Mouse (Mus musculus) myocyte (in vitro differentiated cells): Measurements from ENCODE around the gene Ralgapa2. TPM values are rescaled to one million over a fixed set of nuclear protein-coding genes. Genes with fewer than 3 reads are reported as not detected.

ENCODE experiments used
- H3K27me3 ChIP-seq: one replicate; pipeline ENCODE4 v1.6.1; 2011; ENCODE audit not compliant: control insufficient read depth, insufficient read depth, insufficient read length
- H3K36me3 ChIP-seq: one replicate; pipeline ENCODE4 v1.6.1; 2011; ENCODE audit not compliant: control insufficient read depth, insufficient read depth
- H3K4me2 ChIP-seq: one replicate; pipeline ENCODE4 v1.6.1; 2011; ENCODE audit warnings: low read depth, control low read depth
- H3K4me3 ChIP-seq: one replicate; pipeline ENCODE4 v1.5.1; 2011; ENCODE audit warnings: mild to moderate bottlenecking, control low read depth, moderate library complexity
- H3K79me2 ChIP-seq: one replicate; pipeline ENCODE4 v1.6.1; 2011; ENCODE audit not compliant: control insufficient read depth, insufficient read depth
- H3ac ChIP-seq: one replicate; pipeline ENCODE4 v1.6.1; 2011; ENCODE audit not compliant: control insufficient read depth, insufficient read length
- CEBPB ChIP-seq: IDR thresholded peaks from 2 replicates; pipeline ENCODE4 v1.6.1; 2011; ENCODE audit warnings: mild to moderate bottlenecking, moderate library complexity; ENCODE audit not compliant: poor library complexity, insufficient read depth, severe bottlenecking
- E2F4 ChIP-seq: IDR thresholded peaks from one replicate; pipeline ENCODE4 v1.6.1; 2011; ENCODE audit warnings: mild to moderate bottlenecking, control low read depth, moderate library complexity; ENCODE audit not compliant: insufficient read depth
- MAX ChIP-seq: IDR thresholded peaks from one replicate; pipeline ENCODE4 v1.6.1; 2011; ENCODE audit warnings: low read depth, mild to moderate bottlenecking, control low read depth
- MYOD1 ChIP-seq, 3 experiments: IDR thresholded peaks; one replicate each; pipeline ENCODE4 v1.6.1; 2011; ENCODE audit warnings: control low read depth in 2 of 3, low read depth in 2 of 3, mild to moderate bottlenecking in 2 of 3, moderate library complexity in 1 of 3; ENCODE audit not compliant: insufficient read length in 2 of 3, control insufficient read depth in 1 of 3
- MYOG ChIP-seq, 3 experiments: IDR thresholded peaks; one replicate each; pipeline ENCODE4 v1.6.1; 2011; ENCODE audit warnings: control low read depth in 2 of 3, low read depth in 2 of 3, mild to moderate bottlenecking in 2 of 3; ENCODE audit not compliant: insufficient read length in 2 of 3, control insufficient read depth in 1 of 3, insufficient read depth in 1 of 3
- POLR2A ChIP-seq: IDR thresholded peaks from one replicate; pipeline ENCODE4 v1.6.1; 2011; ENCODE audit warnings: low read depth, mild to moderate bottlenecking, control low read depth, moderate library complexity; ENCODE audit not compliant: insufficient read length
- POLR2AphosphoS2 ChIP-seq: IDR thresholded peaks from one replicate; pipeline ENCODE4 v1.6.1; 2011; ENCODE audit warnings: low read depth, control low read depth; ENCODE audit not compliant: insufficient read length
- REST ChIP-seq: IDR thresholded peaks from one replicate; pipeline ENCODE4 v1.6.1; 2011; ENCODE audit warnings: mild to moderate bottlenecking, control low read depth, moderate library complexity; ENCODE audit not compliant: insufficient read depth, insufficient read length
- SRF ChIP-seq: IDR thresholded peaks from one replicate; pipeline ENCODE4 v1.6.1; 2011; ENCODE audit warnings: low read depth; ENCODE audit not compliant: control insufficient read depth, insufficient read length
- TCF12 ChIP-seq: IDR thresholded peaks from one replicate; pipeline ENCODE4 v1.6.1; 2011; ENCODE audit warnings: mild to moderate bottlenecking, control low read depth; ENCODE audit not compliant: poor library complexity, insufficient read depth, severe bottlenecking
- TCF3 ChIP-seq: IDR thresholded peaks from one replicate; pipeline ENCODE4 v1.6.1; 2011; ENCODE audit warnings: low read depth, control low read depth; ENCODE audit not compliant: insufficient read length
- USF1 ChIP-seq: IDR thresholded peaks from one replicate; pipeline ENCODE4 v1.6.1; 2011; ENCODE audit warnings: low read depth, mild to moderate bottlenecking, control low read depth, moderate library complexity
- polyA plus RNA-seq: library from polyadenylated mRNA; unstranded; fragments of >200 nt; fragmentation: generic; extraction: Trizol; gene quantifications from one replicate; pipeline ENCODE4 v1.2.1, GENCODE M21; 2012; ENCODE audit warnings: missing spikeins

The Ralgapa2 gene
- polyA plus RNA-seq, 1 experiment = 1.8 TPM

DNA sequence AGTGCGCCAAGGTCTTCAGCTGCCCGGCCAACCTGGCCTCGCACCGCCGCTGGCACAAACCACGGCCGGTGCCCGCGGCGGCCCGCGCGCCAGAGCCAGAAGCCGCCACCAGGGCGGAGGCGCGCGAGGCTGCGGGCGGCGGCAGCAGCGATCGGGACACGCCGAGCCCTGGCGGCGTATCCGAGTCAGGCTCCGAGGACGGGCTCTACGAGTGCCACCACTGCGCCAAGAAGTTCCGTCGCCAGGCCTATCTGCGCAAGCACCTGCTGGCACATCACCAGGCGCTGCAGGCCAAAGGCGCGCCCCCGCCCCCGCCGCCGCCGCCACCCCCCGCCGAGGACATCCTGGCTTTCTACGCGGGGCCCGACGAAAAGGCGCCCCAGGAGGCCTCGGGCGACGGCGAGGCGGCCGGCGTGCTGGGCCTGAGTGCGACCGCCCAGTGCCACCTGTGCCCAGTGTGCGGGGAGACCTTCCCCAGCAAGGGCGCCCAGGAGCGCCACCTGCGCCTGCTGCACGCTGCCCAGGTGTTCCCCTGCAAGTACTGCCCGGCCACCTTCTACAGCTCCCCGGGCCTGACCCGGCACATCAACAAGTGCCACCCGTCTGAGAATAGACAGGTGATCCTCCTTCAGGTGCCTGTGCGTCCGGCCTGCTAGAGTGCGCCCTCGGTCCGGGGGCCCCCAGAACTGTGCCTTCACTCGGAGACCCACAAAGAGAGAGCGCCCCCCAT is 288.8 kb downstream of the Ralgapa2 start:
- Histone ChIP-seq H3ac (no peak overlapping the region), H3K4me2 (no peak overlapping the region), H3K4me3 (no peak overlapping the region), H3K27me3 (peaks cover 48% of the 10 kb centered on the region), H3K79me2 (no peaks in the 10 kb centered on the region), H3K36me3 (no peaks in the 10 kb centered on the region)
- TF ChIP-seq E2F4 (no peak), SRF (no peak), TCF12 (no peak), TCF3 (no peak), MAX (no peak), MYOG (IDR thresholded peaks at IDR 0.05; ENCODE audit: control insufficient read depth in 1 of 3, insufficient read depth in 1 of 3, insufficient read length in 2 of 3, low read depth in 2 of 3) (no peak), MYOD1 (IDR thresholded peaks at IDR 0.05; ENCODE audit: control insufficient read depth in 1 of 3, insufficient read length in 2 of 3, low read depth in 2 of 3) (no peak), CEBPB (no peak), POLR2AphosphoS2 (no peak), USF1 (no peak), REST (no peak), POLR2A (no peak)

DNA sequence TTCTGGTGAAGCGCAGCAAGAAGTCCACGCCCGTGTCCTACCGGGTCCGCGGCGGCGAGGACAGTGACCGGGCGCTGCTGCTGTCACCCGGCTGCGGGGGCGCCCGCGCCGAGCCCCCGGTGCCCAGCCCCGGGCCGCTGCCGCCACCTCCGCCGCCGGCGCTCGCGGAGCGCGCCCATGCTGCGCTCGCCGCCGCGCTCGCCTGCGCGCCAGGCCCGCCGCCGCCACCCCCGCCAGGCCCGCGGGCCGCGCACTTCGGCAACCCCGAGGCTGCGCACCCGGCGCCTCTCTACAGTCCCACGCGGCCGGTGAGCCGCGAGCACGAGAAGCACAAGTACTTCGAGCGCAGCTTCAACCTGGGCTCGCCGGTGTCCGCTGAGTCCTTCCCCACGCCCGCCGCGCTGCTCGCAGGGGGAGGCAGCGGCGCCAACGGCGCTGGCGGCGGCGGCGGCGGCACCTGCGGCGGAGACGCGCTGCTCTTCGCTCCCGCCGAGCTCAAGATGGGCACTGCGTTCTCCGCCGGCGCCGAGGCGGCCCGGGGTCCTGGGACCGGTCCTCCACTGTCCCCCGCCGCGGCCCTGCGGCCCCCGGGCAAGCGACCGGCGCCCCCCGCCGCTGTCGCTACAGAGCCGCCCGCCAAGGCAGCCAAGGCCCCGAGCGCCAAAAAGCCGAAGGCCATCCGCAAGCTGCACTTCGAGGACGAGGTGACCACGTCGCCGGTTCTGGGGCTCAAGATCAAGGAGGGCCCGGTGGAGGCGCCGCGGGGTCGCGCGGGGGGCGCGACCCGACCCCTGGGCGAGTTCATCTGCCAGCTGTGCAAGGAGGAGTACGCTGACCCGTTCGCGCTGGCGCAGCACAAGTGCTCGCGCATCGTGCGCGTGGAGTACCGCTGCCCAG is 289.6 kb downstream of the Ralgapa2 start:
- Histone ChIP-seq H3ac (no peak overlapping the region), H3K27me3 (peaks cover 52% of the 10 kb centered on the region), H3K36me3 (no peaks in the 10 kb centered on the region), H3K4me2 (no peak overlapping the region), H3K4me3 (no peak overlapping the region), H3K79me2 (no peaks in the 10 kb centered on the region)
- TF ChIP-seq REST = no peak
- TF ChIP-seq MYOG (IDR thresholded peaks at IDR 0.05; ENCODE audit: control insufficient read depth in 1 of 3, insufficient read depth in 1 of 3, insufficient read length in 2 of 3, low read depth in 2 of 3) = no peak
- TF ChIP-seq TCF12 = no peak
- TF ChIP-seq USF1 = no peak

DNA sequence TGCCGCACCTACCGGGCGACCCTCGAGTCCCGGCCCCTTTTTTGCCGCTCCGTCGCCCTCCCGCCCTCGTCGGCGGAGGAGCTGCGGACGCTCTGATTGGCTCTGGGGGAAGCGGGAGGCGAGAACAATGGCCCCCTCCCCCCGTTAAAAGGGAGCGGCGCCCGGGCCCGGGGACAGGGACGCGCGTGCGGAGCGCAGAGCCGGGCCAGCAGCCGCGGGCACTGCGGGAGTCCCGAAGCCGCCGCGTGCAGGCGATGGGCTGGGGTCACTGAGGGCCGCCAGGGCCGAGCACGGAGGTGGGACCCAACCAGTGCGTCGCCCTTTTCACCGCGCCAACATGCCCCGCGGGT is 290.2 kb downstream of the Ralgapa2 start:
- no peak overlapping the region for H3K4me3 ChIP-seq
- no peak overlapping the region for H3K4me2 ChIP-seq
- no peaks in the 10 kb centered on the region for H3K79me2 ChIP-seq
- no peak overlapping the region for H3ac ChIP-seq
- TF ChIP-seq TCF12 = no peak
- TF ChIP-seq USF1 = no peak
- no peak for TF ChIP-seq MYOD1 (IDR thresholded peaks at IDR 0.05; ENCODE audit: control insufficient read depth in 1 of 3, insufficient read length in 2 of 3, low read depth in 2 of 3)
- no peak for TF ChIP-seq POLR2AphosphoS2
- no peak for TF ChIP-seq E2F4
- no peak for TF ChIP-seq MAX
- no peak for TF ChIP-seq SRF
- TF ChIP-seq REST = no peak
- no peak for TF ChIP-seq CEBPB
- TF ChIP-seq TCF3 = no peak
- TF ChIP-seq MYOG (IDR thresholded peaks at IDR 0.05; ENCODE audit: control insufficient read depth in 1 of 3, insufficient read depth in 1 of 3, insufficient read length in 2 of 3, low read depth in 2 of 3) = no peak
- no peak for TF ChIP-seq POLR2A
- H3K27me3 ChIP-seq = peaks cover 52% of the 10 kb centered on the region
- no peaks in the 10 kb centered on the region for H3K36me3 ChIP-seq

DNA sequence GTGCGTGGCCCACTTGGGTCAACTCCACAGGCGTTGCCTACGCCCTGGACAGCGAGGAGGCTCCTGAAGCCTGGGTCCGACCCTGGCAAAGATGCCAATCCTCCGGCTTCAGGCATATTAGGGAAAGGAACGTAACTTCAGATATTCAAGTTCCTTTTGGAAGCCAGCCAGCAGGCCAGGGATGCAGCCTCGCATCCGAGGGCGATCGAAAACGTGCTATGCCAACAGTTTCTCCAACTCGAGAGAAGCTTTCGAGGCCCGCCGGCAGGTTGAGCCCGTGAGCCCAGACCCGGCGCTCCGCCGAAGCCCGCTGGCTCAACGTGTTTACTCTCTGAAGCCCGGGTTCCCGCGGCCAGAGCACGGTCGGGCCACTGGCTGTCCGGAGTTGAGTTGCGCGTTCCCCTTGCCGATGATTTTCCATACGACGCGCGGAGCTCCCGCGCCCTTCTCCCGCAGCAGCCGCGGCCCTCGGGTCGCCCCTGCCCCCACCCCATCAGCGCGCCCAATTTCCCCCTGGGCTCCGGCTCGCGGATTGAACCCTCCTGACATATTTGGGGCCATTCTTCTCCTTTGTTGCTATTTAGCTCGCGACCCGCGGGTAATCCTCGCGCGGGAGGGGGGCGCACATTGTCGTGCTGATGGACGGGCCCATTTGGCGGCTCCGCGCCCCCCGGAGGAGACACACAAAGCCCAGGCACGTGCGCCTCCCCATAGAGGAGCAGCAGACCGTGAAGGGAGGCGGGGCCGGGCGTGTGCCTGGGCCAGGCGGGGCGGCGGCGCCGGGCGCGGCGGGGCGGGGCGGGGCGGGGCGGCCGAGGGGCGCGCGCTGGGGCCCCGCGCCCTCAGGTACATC is 290.8 kb downstream of the Ralgapa2 start, which contains the start of gene Insm1:
Gene Insm1 (plus strand): TSS at position 846 of the 853 bp plus-strand sequence.
- no peaks in the 10 kb centered on the region for H3K36me3 ChIP-seq
- peaks cover 52% of the 10 kb centered on the region for H3K27me3 ChIP-seq
- H3K4me3 ChIP-seq = no peak within 1 kb of the TSS
- no peaks in the 10 kb centered on the region for H3K79me2 ChIP-seq
- no peak within 1 kb of the TSS for H3K4me2 ChIP-seq
- no peak for TF ChIP-seq MYOD1 (IDR thresholded peaks at IDR 0.05; ENCODE audit: control insufficient read depth in 1 of 3, insufficient read length in 2 of 3, low read depth in 2 of 3)
- TF ChIP-seq POLR2AphosphoS2 = no peak
- no peak for TF ChIP-seq MAX
- TF ChIP-seq E2F4 = no peak
- no peak for TF ChIP-seq CEBPB
- no peak for TF ChIP-seq REST
- TF ChIP-seq TCF12 = no peak
- no peak for TF ChIP-seq SRF
- TF ChIP-seq POLR2A = no peak
- TF ChIP-seq USF1 = no peak
- TF ChIP-seq MYOG (IDR thresholded peaks at IDR 0.05; ENCODE audit: control insufficient read depth in 1 of 3, insufficient read depth in 1 of 3, insufficient read length in 2 of 3, low read depth in 2 of 3) = no peak
- TF ChIP-seq TCF3 = no peak
- no peak within 1 kb of the TSS for H3ac ChIP-seq
